Mouse (Mus musculus): ENCODE data around the gene 4930524B15Rik.

- TF ChIP-seq CTCF (IDR thresholded peaks at IDR 0.05; ENCODE audit: insufficient read depth, low read length) (no peak), POLR2A (IDR thresholded peaks at IDR 0.05; ENCODE audit: borderline replicate concordance, extremely low read depth, low read depth, low read length) (no peak)
Measured at GRCm38 (mm10) chr11:31975678-31976077, 10.3 kb downstream of the 4930524B15Rik start.

All from lung, adult 2 months (tissue).